Mouse (Mus musculus) embryo, embryonic 10.5 days (tissue): ENCODE measurements at regions not wholly inside any gene's neighbourhood (a gene's known extent, or its start where the extent isn't known, plus 50 kb on each side); places are given as distances from the start of the nearest gene placed in this dataset.
A peak's percentile ranks its signal among the peaks of the same experiment; 100 is the strongest.

Experiments used
- DNase-seq: peaks from one replicate; pipeline ENCODE4 v3.0.0-alpha.2; 2015; ENCODE audit warnings: low spot score

DNA sequence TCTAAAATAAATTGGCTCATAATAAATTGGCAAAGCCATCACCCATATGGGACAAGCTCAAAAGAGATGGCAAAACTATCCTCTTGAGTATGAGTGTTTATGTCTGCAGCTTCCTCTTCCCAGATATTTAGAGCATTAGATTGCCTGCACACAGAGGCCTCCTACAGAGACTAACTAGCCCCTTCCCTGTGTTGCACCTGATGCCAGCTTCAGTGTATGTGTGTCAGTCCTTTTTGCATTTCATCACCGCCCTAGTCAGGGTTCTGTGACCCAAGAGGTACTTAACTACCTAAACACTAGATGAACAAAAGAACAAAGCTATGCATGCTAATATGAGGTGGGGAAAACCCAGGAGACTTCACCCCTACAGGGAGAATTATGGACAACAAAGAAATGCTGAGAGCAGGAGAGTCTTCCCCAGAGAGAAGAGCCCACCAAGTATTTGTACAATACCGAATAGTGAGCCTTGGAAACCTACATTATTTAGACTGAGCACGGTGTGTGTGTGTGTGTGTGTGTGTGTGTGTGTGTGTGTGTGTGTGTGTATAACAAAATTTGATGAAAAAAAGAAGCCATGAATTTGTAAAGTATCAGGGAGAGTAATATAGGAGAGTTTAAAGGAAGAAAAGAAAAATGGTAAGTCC, 62.5 kb downstream of the Speer2 start:
- no peak for DNase-seq

DNA sequence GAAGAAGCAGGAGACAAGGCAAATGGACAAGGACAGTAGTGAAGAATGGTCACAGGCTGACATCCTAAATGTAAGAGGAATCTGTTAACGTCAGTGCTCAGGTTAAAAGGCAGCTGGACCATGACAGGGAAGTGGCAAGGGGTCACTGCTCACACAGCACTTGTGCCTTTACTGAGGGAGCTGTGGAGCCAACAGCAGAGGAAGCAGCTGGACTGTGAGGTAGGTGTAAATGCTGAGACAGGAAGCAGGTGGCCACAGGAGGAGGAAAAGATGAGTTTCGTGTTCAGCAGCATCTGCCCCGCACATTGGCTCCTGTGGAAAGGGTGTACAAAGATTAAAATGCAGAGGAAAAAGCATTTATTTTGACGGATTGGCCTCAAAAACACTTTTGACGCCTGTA, 67.2 kb downstream of the Speer2 start:
- DNase-seq, result peak; percentile 24

DNA sequence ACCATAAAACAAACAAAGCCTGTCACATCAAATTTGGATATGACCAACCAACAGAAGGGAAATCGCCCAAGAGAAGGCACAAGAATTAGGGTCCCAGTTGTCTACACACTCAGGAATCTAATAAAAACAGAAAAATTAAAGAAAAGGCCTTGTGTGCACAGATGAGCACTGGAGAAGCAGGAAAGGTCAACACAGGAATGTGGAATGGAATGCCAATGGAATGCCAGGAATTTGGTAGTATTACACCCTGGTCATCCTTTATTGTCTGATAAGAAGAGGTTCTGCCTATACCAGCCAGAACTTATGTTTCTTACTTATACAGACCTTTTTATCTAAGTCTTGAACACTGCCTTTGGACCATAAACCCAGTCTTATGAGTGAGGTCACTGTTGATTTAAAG, 72.9 kb downstream of the Speer2 start:
- DNase-seq, result no peak

DNA sequence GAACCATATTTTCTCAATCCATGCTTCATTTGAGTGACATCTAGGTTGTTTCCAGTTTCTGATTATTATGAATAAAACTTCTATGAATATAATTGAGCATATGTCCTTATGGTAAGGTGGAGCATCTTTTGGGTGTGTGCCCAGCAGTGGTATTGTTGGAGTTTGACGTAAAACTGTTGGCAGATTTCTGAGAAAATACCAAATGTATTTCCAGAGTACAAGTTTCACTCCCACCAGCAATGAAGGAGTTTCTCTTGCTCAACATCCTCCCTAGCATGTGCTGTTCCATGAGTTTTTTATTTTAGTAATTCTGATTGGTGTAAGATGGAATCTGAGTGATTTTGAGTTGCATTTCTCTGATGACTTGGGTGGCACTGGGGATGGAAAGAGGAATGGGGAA, 92.8 kb downstream of the Speer2 start:
- no peak for DNase-seq
